Comparison of ENCODE assay signal across 13 mouse cellular contexts in genomic region chr13:37475804-37476203, GRCm38 (mm10).
DNase-seq lines count a peak whose midpoint lies in the region; ATAC-seq and TF ChIP-seq lines count a peak whose summit lies in the region.
"Had no signal": no experiment of that assay in that cellular context is flagged by ENCODE, and none has a peak within 500 bp of the region (broad histone marks: within the 10 kb centered on the region; RNA-seq: fewer than 3 reads in every experiment).

No protein-coding gene starts in this region.

- peaks cover 26% of the 10 kb centered on the region for H3K4me1 ChIP-seq in G1E (ENCODE audit: insufficient read depth, low read depth, low read length)
- peaks cover 26% of the 10 kb centered on the region for H3K4me1 ChIP-seq in brown adipose tissue, adult 24 weeks (ENCODE audit: control insufficient read depth, insufficient read depth, insufficient read length, low read length)
- H3K4me1 ChIP-seq in liver, embryonic 13.5 days (replicated peaks), result peaks cover 32% of the 10 kb centered on the region
- H3K4me1 ChIP-seq in forebrain, embryonic 13.5 days, result peaks cover 16% of the 10 kb centered on the region

- WGBS in liver, embryonic 13.5 days (ENCODE audit: insufficient replicate concordance), result 25% methylated on average over 3 of the region's 3 CpGs
- whole genome bisulfite sequencing in forebrain, embryonic 13.5 days, result 81% methylated on average over 3 of the region's 3 CpGs

- H3K36me3 ChIP-seq in G1E (replicated peaks), result no peaks in the 10 kb centered on the region
- no peaks in the 10 kb centered on the region for H3K36me3 ChIP-seq in liver, embryonic 13.5 days
- H3K36me3 ChIP-seq in forebrain, embryonic 13.5 days (ENCODE audit: poor library complexity, severe bottlenecking), result no peaks in the 10 kb centered on the region
- H3K36me3 ChIP-seq: embryonic facial prominence, embryonic 12.5 days; hindbrain, embryonic 13.5 days had no signal

- no peaks in the 10 kb centered on the region for H3K9me3 ChIP-seq in G1E (replicated peaks)
- no peaks in the 10 kb centered on the region for H3K9me3 ChIP-seq in liver, embryonic 13.5 days (replicated peaks)
- no peaks in the 10 kb centered on the region for H3K9me3 ChIP-seq in forebrain, embryonic 13.5 days (replicated peaks)
- H3K9me3 ChIP-seq: embryonic facial prominence, embryonic 12.5 days had no signal

- peak overlapping the region; percentile 1; the same call in 1 of the 2 replicates for H3K4me2 ChIP-seq in liver, embryonic 13.5 days
- H3K4me2 ChIP-seq in forebrain, embryonic 13.5 days, result no peak overlapping the region
- H3K4me2 ChIP-seq: embryonic facial prominence, embryonic 12.5 days; hindbrain, embryonic 13.5 days; midbrain, embryonic 11.5 days had no signal

- H3K4me3 ChIP-seq in layer of hippocampus, adult 2 months, result no peak overlapping the region
- no peak overlapping the region for H3K4me3 ChIP-seq in G1E (ENCODE audit: low read depth, low read length)
- H3K4me3 ChIP-seq in brown adipose tissue, adult 24 weeks (ENCODE audit: insufficient read depth, low read depth, low read length), result no peak overlapping the region
- H3K4me3 ChIP-seq in liver, embryonic 13.5 days (replicated peaks), result no peak overlapping the region
- H3K4me3 ChIP-seq in forebrain, embryonic 13.5 days, result no peak overlapping the region
- H3K4me3 ChIP-seq: embryonic facial prominence, embryonic 12.5 days; hindbrain, embryonic 13.5 days had no signal

- peak; percentile 73 for ATAC-seq in G1E (ENCODE audit: extremely low read depth, insufficient number of reproducible peaks, low FRiP score, poor library complexity, severe bottlenecking)
- ATAC-seq in liver, embryonic 13.5 days (ENCODE audit: low read depth), result no peak
- ATAC-seq in forebrain, embryonic 13.5 days, result no peak

- H3K27ac ChIP-seq in layer of hippocampus, adult 2 months, result peak overlapping the region; percentile 78
- H3K27ac ChIP-seq in brown adipose tissue, adult 24 weeks (replicated peaks; ENCODE audit: low read depth, low read length), result peak overlapping the region; percentile 58
- H3K27ac ChIP-seq in liver, embryonic 13.5 days, result no peak overlapping the region; the same call in 1 of the 2 replicates
- H3K27ac ChIP-seq in forebrain, embryonic 13.5 days, result no peak overlapping the region
- H3K27ac ChIP-seq: embryonic facial prominence, embryonic 12.5 days; hindbrain, embryonic 13.5 days had no signal

- TF ChIP-seq CTCF in layer of hippocampus, adult 2 months (conservative IDR thresholded peaks at IDR 0.05), result no peak
- no peak for TF ChIP-seq CTCF in G1E (IDR thresholded peaks at IDR 0.05; ENCODE audit: low read depth, low read length)

- peaks cover 33% of the 10 kb centered on the region for H3K27me3 ChIP-seq in G1E (ENCODE audit: insufficient read depth, low read length)
- H3K27me3 ChIP-seq in liver, embryonic 13.5 days, result 0 out of 2 replicates have a peak, but pooled peaks cover 3% of the 10 kb centered on the region
- peaks cover 6% of the 10 kb centered on the region; the same call in 1 of the 2 replicates for H3K27me3 ChIP-seq in forebrain, embryonic 13.5 days
- H3K27me3 ChIP-seq: embryonic facial prominence, embryonic 12.5 days; hindbrain, embryonic 13.5 days had no signal

- no peak overlapping the region for H3K9ac ChIP-seq in liver, embryonic 13.5 days
- H3K9ac ChIP-seq in forebrain, embryonic 13.5 days, result no peak overlapping the region
- H3K9ac ChIP-seq: embryonic facial prominence, embryonic 12.5 days; hindbrain, embryonic 13.5 days had no signal

- DNase-seq in layer of hippocampus, adult 2 months (ENCODE audit: low spot score in 2 of 2), result no peak
- DNase-seq in layer of hippocampus, postnatal 10 days (ENCODE audit: low spot score in 2 of 2), result no peak
- DNase-seq in G1E (ENCODE audit: low spot score), result no peak
- DNase-seq in liver, embryonic 13.5 days, result no peak
- no peak for DNase-seq in adrenal gland, adult 8-10 months
- DNase-seq: cerebellum, postnatal 14 days; kidney, adult 8-10 months; thymus, postnatal 14 days had no signal

Comparison
In these comparisons a context has a peak if more than half of its experiments do, and no peak if none do; other contexts are left out.
1. H3K27ac ChIP-seq: peak in layer of hippocampus, adult 2 months (single experiment) and brown adipose tissue, adult 24 weeks (single experiment); none in liver, embryonic 13.5 days (single experiment) and forebrain, embryonic 13.5 days (single experiment).